Mouse (Mus musculus) MEL (cell line): ENCODE results near the gene Atr. TPM values are rescaled to one million over a fixed set of nuclear protein-coding genes. Genes with fewer than 3 reads are reported as not detected.

ENCODE experiments used
- DNase-seq: peaks from one replicate; pipeline ENCODE4 v3.0.0; 2011; ENCODE audit warnings: low read depth, low spot score
- H3K27ac ChIP-seq: 2 replicates; pipeline ENCODE4 v1.5.1; 2012; ENCODE audit warnings: low read depth, mild to moderate bottlenecking, control low read depth, low read length, moderate library complexity; ENCODE audit not compliant: control insufficient read depth
- H3K27me3 ChIP-seq, 2 experiments: fragments of 150-350 bp in 1 of 2; sonication (generic) in 1 of 2; 2 replicates each; pipeline ENCODE4 v1.6.1; 2012; ENCODE audit warnings: low read length in 2 of 2, mild to moderate bottlenecking in 2 of 2, improper control_type of control experiment in 1 of 2, moderate library complexity in 1 of 2; ENCODE audit not compliant: insufficient read depth in 2 of 2, control insufficient read depth in 1 of 2
- H3K36me3 ChIP-seq, 2 experiments: 2 replicates each; pipeline ENCODE4 v1.6.1; 2012 to 2014; ENCODE audit warnings: low read length in 2 of 2, improper control_type of control experiment in 1 of 2, inconsistent platforms in 1 of 2, mild to moderate bottlenecking in 1 of 2; ENCODE audit not compliant: insufficient read depth in 2 of 2, control insufficient read depth in 1 of 2
- H3K4me1 ChIP-seq, 2 experiments: fragments of 150-350 bp in 1 of 2; sonication (generic) in 1 of 2; 2 replicates each; pipeline ENCODE4 v1.6.1; 2012; ENCODE audit warnings: low read length in 2 of 2, improper control_type of control experiment in 1 of 2, mild to moderate bottlenecking in 1 of 2; ENCODE audit not compliant: insufficient read depth in 2 of 2, control insufficient read depth in 1 of 2
- H3K4me3 ChIP-seq, 2 experiments: fragments of 150-350 bp in 1 of 2; sonication (generic) in 1 of 2; 2 replicates each; pipeline ENCODE4 v1.5.1; 2012; ENCODE audit warnings: low read depth in 2 of 2, low read length in 2 of 2, mild to moderate bottlenecking in 2 of 2, moderate library complexity in 2 of 2, control low read depth in 1 of 2, improper control_type of control experiment in 1 of 2; ENCODE audit not compliant: control insufficient read depth in 1 of 2, insufficient read depth in 1 of 2
- H3K79me2 ChIP-seq: 2 replicates; pipeline ENCODE4 v1.6.1; 2012; ENCODE audit warnings: mild to moderate bottlenecking, low read length, moderate library complexity; ENCODE audit not compliant: control insufficient read depth, poor library complexity, insufficient read depth
- H3K9ac ChIP-seq: 2 replicates; pipeline ENCODE4 v1.6.1; 2012; ENCODE audit warnings: low read depth, mild to moderate bottlenecking, control low read depth, low read length, moderate library complexity; ENCODE audit not compliant: control insufficient read depth, poor library complexity, severe bottlenecking
- H3K9me3 ChIP-seq: fragments of 150-350 bp; sonication (generic); replicated peaks from 2 replicates; pipeline ENCODE4 v1.6.1; 2012; ENCODE audit warnings: mild to moderate bottlenecking, low read length, improper control_type of control experiment, moderate library complexity; ENCODE audit not compliant: insufficient read depth
- BHLHE40 ChIP-seq: IDR thresholded peaks from 2 replicates; pipeline ENCODE4 v1.6.1; 2012; ENCODE audit warnings: low read depth, mild to moderate bottlenecking, inconsistent platforms, low read length, improper control_type of control experiment, borderline replicate concordance
- CHD1 ChIP-seq: IDR thresholded peaks from 2 replicates; pipeline ENCODE4 v1.6.1; 2012; ENCODE audit warnings: low read depth, mild to moderate bottlenecking, inconsistent platforms, low read length, improper control_type of control experiment
- ELF1 ChIP-seq: IDR thresholded peaks from 2 replicates; pipeline ENCODE4 v1.6.1; 2014; ENCODE audit warnings: low read depth, mild to moderate bottlenecking, inconsistent platforms, low read length, improper control_type of control experiment, moderate library complexity
- EP300 ChIP-seq, 2 experiments: IDR thresholded peaks; 2 replicates each; pipeline ENCODE4 v1.6.1; 2011; ENCODE audit warnings: improper control_type of control experiment in 2 of 2, low read length in 2 of 2, low read depth in 1 of 2, mild to moderate bottlenecking in 1 of 2
- ETS1 ChIP-seq: IDR thresholded peaks from 2 replicates; pipeline ENCODE4 v1.6.1; 2012; ENCODE audit warnings: low read depth, mild to moderate bottlenecking, inconsistent platforms, low read length, improper control_type of control experiment, moderate library complexity
- GATA1 ChIP-seq: IDR thresholded peaks from 2 replicates; pipeline ENCODE4 v1.6.1; 2011; ENCODE audit warnings: low read depth, low read length, improper control_type of control experiment
- MAX ChIP-seq: IDR thresholded peaks from 2 replicates; pipeline ENCODE4 v1.6.1; 2011; ENCODE audit warnings: low read length, improper control_type of control experiment
- MEF2A ChIP-seq: IDR thresholded peaks from 2 replicates; pipeline ENCODE4 v1.6.1; 2014; ENCODE audit warnings: low read depth, mild to moderate bottlenecking, inconsistent platforms, low read length, improper control_type of control experiment; ENCODE audit not compliant: poor library complexity, insufficient replicate concordance, severe bottlenecking; ENCODE audit errors: extremely low read depth
- MXI1 ChIP-seq: IDR thresholded peaks from 2 replicates; pipeline ENCODE4 v1.6.1; 2011; ENCODE audit warnings: mild to moderate bottlenecking, low read depth, low read length, improper control_type of control experiment
- MYC ChIP-seq: IDR thresholded peaks from 2 replicates; pipeline ENCODE4 v1.6.1; 2011; ENCODE audit warnings: low read depth, mild to moderate bottlenecking, low read length, improper control_type of control experiment, moderate library complexity
- NELFE ChIP-seq: IDR thresholded peaks from 2 replicates; pipeline ENCODE4 v1.6.1; 2011; ENCODE audit warnings: low read depth, low read length, improper control_type of control experiment
- POLR2A ChIP-seq, 2 experiments: IDR thresholded peaks; 2 replicates each; pipeline ENCODE4 v1.6.1; 2011 to 2012; ENCODE audit warnings: low read length in 2 of 2, mild to moderate bottlenecking in 2 of 2, control low read depth in 1 of 2, improper control_type of control experiment in 1 of 2, low read depth in 1 of 2, moderate library complexity in 1 of 2; ENCODE audit not compliant: control insufficient read depth in 1 of 2, insufficient read depth in 1 of 2, poor library complexity in 1 of 2
- RCOR1 ChIP-seq: IDR thresholded peaks from 2 replicates; pipeline ENCODE4 v1.6.1; 2012; ENCODE audit warnings: low read depth, mild to moderate bottlenecking, inconsistent platforms, low read length, improper control_type of control experiment
- SIN3A ChIP-seq: IDR thresholded peaks from 2 replicates; pipeline ENCODE4 v1.6.1; 2012; ENCODE audit warnings: low read length, improper control_type of control experiment, inconsistent platforms
- SMC3 ChIP-seq: IDR thresholded peaks from 2 replicates; pipeline ENCODE4 v1.6.1; 2011; ENCODE audit warnings: low read depth, low read length, improper control_type of control experiment
- TBP ChIP-seq: IDR thresholded peaks from 2 replicates; pipeline ENCODE4 v1.8.0; 2011; ENCODE audit warnings: low read depth, low read length, improper control_type of control experiment
- TCF12 ChIP-seq: IDR thresholded peaks from 2 replicates; pipeline ENCODE4 v1.6.1; 2014; ENCODE audit warnings: low read depth, mild to moderate bottlenecking, inconsistent platforms, low read length, improper control_type of control experiment, moderate library complexity
- ZKSCAN1 ChIP-seq: IDR thresholded peaks from 2 replicates; pipeline ENCODE4 v1.6.1; 2012; ENCODE audit warnings: low read depth, mild to moderate bottlenecking, inconsistent platforms, low read length, improper control_type of control experiment, moderate library complexity
- ZNF384 ChIP-seq: IDR thresholded peaks from 2 replicates; pipeline ENCODE4 v1.6.1; 2012; ENCODE audit warnings: low read depth, mild to moderate bottlenecking, inconsistent platforms, low read length, improper control_type of control experiment
- polyA plus RNA-seq, 2 experiments: library from polyadenylated mRNA; stranded (reverse) in 1 of 2; unstranded in 1 of 2; fragments of >175 nt in 1 of 2; fragments of >200 nt in 1 of 2; gene quantifications; 2 replicates each; pipeline versions ENCODE4 v1.2.1 to v1.2.4; 2012; ENCODE audit warnings: low replicate concordance in 2 of 2, low read depth in 1 of 2; ENCODE audit not compliant: insufficient read length in 2 of 2, insufficient read depth in 1 of 2, missing spikeins in 1 of 2
- total RNA-seq: library from RNA; depleted of rRNA; stranded (reverse); fragments of 300-350 nt; gene quantifications from 2 replicates; pipeline ENCODE4 v1.2.3, GENCODE M21; 2012

The Atr gene
- total and polyA plus RNA-seq, 3 experiments = 12.2 to 19.6 TPM; not detected in 1

- no peaks in the 10 kb centered on the region for H3K9me3 ChIP-seq
- H3K4me1 ChIP-seq = peaks cover 0 to 6% of the 10 kb centered on the region in 2 experiments; a peak in 2 of 4 replicates
- no peak overlapping the region for H3K4me3 ChIP-seq
- TF ChIP-seq TBP = peak; percentile 84
- peak; percentile 41; the same call in 1 of the 2 replicates for TF ChIP-seq SIN3A
- no peak for TF ChIP-seq MXI1
- TF ChIP-seq EP300 (IDR thresholded peaks at IDR 0.05; ENCODE audit: low read depth in 1 of 2, low read length in 2 of 2) = peak; percentile 73 to 75
- peak; percentile 54; the same call in 1 of the 2 replicates for TF ChIP-seq RCOR1
- TF ChIP-seq GATA1 = peak; percentile 80
- no peak for TF ChIP-seq ZKSCAN1
- TF ChIP-seq ZNF384 = 0 out of 2 replicates have a peak, but pooled peaks have one; percentile 17
- peak; percentile 50; the same call in 1 of the 2 replicates for TF ChIP-seq TCF12
- no peak for TF ChIP-seq MYC
- peak; percentile 43; the same call in 1 of the 2 replicates for TF ChIP-seq ETS1
- no peak overlapping the region for H3K27ac ChIP-seq
- peaks cover 8 to 27% of the 10 kb centered on the region in 2 experiments for H3K36me3 ChIP-seq
- no peak overlapping the region for H3K9ac ChIP-seq
- H3K27me3 ChIP-seq = no peaks in the 10 kb centered on the region
- peak; percentile 52 for DNase-seq
- no peaks in the 10 kb centered on the region for H3K79me2 ChIP-seq
These were observed 120.9 kb downstream of the Atr start for GRCm38 (mm10) chr9:95978279-95978678.

DNA sequence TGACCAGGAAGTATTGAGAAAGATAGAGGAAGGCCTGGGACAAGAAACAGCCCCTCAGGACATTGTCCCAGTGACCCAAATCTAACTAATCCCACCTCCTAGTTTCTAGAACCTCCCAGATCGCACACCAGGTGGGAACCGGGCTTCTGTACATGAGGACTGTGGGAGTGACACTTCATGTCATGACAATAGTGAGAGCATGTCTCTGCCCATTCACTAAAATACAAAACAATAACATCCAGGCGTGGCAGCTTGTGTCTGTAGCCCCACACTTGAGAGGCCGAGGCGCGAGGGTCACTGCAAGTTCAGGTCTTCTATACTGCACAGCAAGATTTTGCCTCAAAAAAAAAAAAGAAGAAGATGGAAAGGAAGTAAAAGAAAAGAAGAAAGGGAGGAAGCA is 122.5 kb downstream of the Atr start:
- no peak overlapping the region for H3K4me3 ChIP-seq
- H3K36me3 ChIP-seq = peaks cover 8 to 27% of the 10 kb centered on the region in 2 experiments
- H3K79me2 ChIP-seq = no peaks in the 10 kb centered on the region
- H3K9ac ChIP-seq = no peak overlapping the region
- H3K27me3 ChIP-seq = no peaks in the 10 kb centered on the region
- TF ChIP-seq MEF2A = no peak
- TF ChIP-seq ELF1 = no peak
- TF ChIP-seq BHLHE40 = no peak
- TF ChIP-seq EP300 (IDR thresholded peaks at IDR 0.05; ENCODE audit: low read depth in 1 of 2, low read length in 2 of 2) = no peak
- TF ChIP-seq NELFE = no peak
- TF ChIP-seq MYC = no peak
- TF ChIP-seq CHD1 = no peak
- TF ChIP-seq SIN3A = no peak
- TF ChIP-seq POLR2A (IDR thresholded peaks at IDR 0.05; ENCODE audit: control insufficient read depth in 1 of 2, insufficient read depth in 1 of 2, low read depth in 1 of 2, low read length in 2 of 2, poor library complexity in 1 of 2) = no peak
- no peak for TF ChIP-seq TBP
- TF ChIP-seq MAX = no peak
- TF ChIP-seq SMC3 = no peak
- H3K9me3 ChIP-seq = no peaks in the 10 kb centered on the region
- H3K4me1 ChIP-seq = peaks cover 0 to 6% of the 10 kb centered on the region in 2 experiments; a peak in 2 of 4 replicates
- DNase-seq = no peak
- H3K27ac ChIP-seq = no peak overlapping the region
